Mouse (Mus musculus) midbrain, embryonic 10.5 days (tissue): ENCODE measurements around the gene Tmem37. TPM values are rescaled to one million over a fixed set of nuclear protein-coding genes. Genes with fewer than 3 reads are reported as not detected.

ENCODE experiments used
- DNase-seq: peaks from one replicate; pipeline ENCODE4 v3.0.0-alpha.2; 2017; ENCODE audit warnings: low spot score
- H3K27ac ChIP-seq: fragments of 300-500 bp; sonication (generic); replicated peaks from 2 replicates; pipeline ENCODE4 v1.5.1; 2016; ENCODE audit warnings: mild to moderate bottlenecking
- H3K27me3 ChIP-seq: fragments of 300-500 bp; sonication (generic); 2 replicates; pipeline ENCODE4 v1.6.1; 2016; ENCODE audit warnings: low read depth, mild to moderate bottlenecking; ENCODE audit not compliant: poor library complexity, severe bottlenecking
- H3K36me3 ChIP-seq: fragments of 300-500 bp; sonication (generic); 2 replicates; pipeline ENCODE4 v1.6.1; 2016; ENCODE audit warnings: mild to moderate bottlenecking, moderate library complexity
- H3K4me1 ChIP-seq: fragments of 300-500 bp; sonication (generic); 2 replicates; pipeline ENCODE4 v1.6.1; 2016
- H3K4me3 ChIP-seq: fragments of 300-500 bp; sonication (generic); 2 replicates; pipeline ENCODE4 v1.5.1; 2016; ENCODE audit warnings: mild to moderate bottlenecking, moderate library complexity
- H3K9me3 ChIP-seq: fragments of 300-500 bp; sonication (generic); replicated peaks from 2 replicates; pipeline ENCODE4 v1.6.1; 2016; ENCODE audit warnings: mild to moderate bottlenecking
- WGBS: fragments of 180-500 bp; shearing (Covaris S2); methylation state at CpG from one replicate; pipeline ENCODE4 v1.1.7; 2016; 5-methylcytosine and 5-hydroxymethylcytosine counted together
- polyA plus RNA-seq: library from polyadenylated mRNA; unstranded; fragments of >200 nt; fragmentation: Nextera tagmentation; extraction: Ambion mirVana; gene quantifications from 2 replicates; pipeline ENCODE4 v1.2.1, GENCODE M21; 2016

Tmem37 gene
- 6.6 and 7.4 TPM in 2 replicates for polyA plus RNA-seq

DNA sequence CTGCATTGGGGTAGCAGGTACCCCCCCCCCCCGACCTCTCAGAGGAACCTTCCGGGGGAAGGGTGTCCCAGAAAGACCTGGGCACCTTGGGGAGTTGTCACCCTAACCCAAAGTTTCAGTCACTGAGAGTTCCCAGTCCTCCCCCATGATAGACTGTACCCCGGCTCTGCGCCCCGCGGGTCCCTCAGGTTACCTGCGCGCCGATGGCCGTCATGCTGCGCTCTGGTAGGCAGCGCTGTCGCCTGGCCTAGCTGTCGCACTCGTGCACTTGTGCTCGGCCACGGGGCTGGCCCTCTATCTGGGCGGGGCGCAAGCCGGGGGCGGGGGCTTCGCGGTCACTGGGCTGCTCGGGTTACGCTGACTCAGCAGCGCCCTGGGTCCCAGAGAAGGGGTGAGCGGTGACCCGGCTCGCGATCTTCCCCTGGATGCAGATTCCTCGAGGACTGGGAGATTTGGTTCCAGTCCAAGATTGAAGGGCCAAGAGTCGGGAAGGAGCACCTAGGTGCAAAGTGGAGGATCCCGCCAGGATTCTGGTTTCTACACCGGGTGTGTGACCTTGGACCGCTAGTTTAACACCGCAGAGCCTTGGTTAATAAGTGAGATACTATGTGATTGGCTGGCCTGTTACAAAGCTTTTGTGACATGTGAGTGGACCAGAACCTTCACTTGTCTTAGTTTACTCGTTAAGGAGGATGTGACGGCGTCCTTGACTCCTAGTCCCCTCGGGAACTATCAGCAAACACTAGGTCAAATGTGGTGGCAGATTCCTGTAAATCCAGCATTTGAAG, at the start of gene Tmem37:
Gene Tmem37, minus strand, starts transcription at position 556 of the 788 bp plus-strand sequence.
- Histone ChIP-seq H3K27me3 (peaks cover 61% of the 10 kb centered on the region), H3K9me3 (no peaks in the 10 kb centered on the region), H3K27ac (peak within 1 kb of the TSS; percentile 43), H3K4me3 (peak within 1 kb of the TSS; percentile 56), H3K4me1 (peaks cover 36% of the 10 kb centered on the region), H3K36me3 (no peaks in the 10 kb centered on the region)
- 2% methylated on average over 40 of the region's 40 CpGs for WGBS
- DNase-seq, result peak; percentile 87

- Histone ChIP-seq H3K4me3 (no peak overlapping the region), H3K9me3 (no peaks in the 10 kb centered on the region), H3K27me3 (no peaks in the 10 kb centered on the region), H3K36me3 (peaks cover 18% of the 10 kb centered on the region), H3K4me1 (peaks cover 41% of the 10 kb centered on the region), H3K27ac (0 out of 2 replicates have a peak overlapping the region, but pooled peaks have one; percentile 93)
- WGBS, result 94% methylated on average over 8 of the region's 8 CpGs
- DNase-seq, result no peak
These were observed 48.9 kb upstream of the Tmem37 start for GRCm38 (mm10) chr1:120122634-120123383.

DNA sequence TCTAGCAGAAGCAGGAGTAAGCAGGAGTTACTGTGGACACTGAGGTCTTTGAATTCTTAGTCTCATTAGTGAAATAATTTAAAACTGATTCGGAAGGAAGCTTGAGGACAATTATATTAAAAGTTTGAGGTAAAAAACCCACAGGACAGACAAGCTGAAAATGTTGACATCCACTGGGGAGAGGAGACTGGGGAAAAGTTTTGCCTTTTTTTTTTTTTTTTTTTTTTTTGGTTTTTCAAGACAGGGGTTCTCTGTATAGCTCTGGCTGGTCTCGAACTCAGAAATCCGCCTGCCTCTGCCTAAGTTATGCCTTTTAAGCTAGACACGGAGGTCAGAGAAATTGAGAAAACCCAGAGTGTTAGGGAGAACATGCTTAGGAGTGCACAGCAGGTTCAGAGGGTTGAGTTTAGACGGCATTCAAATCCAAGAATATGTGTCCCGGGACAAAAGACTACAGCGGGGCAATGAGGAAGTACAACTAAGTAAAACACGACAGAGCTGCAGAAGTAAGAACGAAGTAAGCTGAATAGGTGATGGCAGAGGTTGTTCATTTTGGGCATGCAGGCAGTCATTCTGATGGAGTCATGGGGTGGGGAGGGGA, 48.2 kb upstream of the Tmem37 start:
- Histone ChIP-seq H3K27ac (peak overlapping the region; percentile 93), H3K27me3 (no peaks in the 10 kb centered on the region), H3K9me3 (no peaks in the 10 kb centered on the region), H3K4me3 (peak overlapping the region; percentile 72), H3K4me1 (peaks cover 41% of the 10 kb centered on the region), H3K36me3 (peaks cover 26% of the 10 kb centered on the region)
- DNase-seq, result no peak
- 91% methylated on average over 9 of the region's 9 CpGs for WGBS

GRCm38 (mm10) chr1:120120969-120121811, 47.3 kb upstream of the Tmem37 start, which contains the start of the genes Dbi and 3110009E18Rik:
TSS of gene Dbi (minus strand) at chr1:120121078.
TSS of gene 3110009E18Rik (plus strand) at chr1:120121187.
- peak; percentile 97 for DNase-seq
- peak within 1 kb of the TSS; percentile 72 for H3K4me3 ChIP-seq
- peaks cover 35% of the 10 kb centered on the region for H3K36me3 ChIP-seq
- H3K9me3 ChIP-seq, result no peaks in the 10 kb centered on the region
- no peaks in the 10 kb centered on the region for H3K27me3 ChIP-seq
- peaks cover 41% of the 10 kb centered on the region for H3K4me1 ChIP-seq
- peak within 1 kb of the TSS; percentile 93 for H3K27ac ChIP-seq
- WGBS, result 2% methylated on average over 52 of the region's 52 CpGs

DNA sequence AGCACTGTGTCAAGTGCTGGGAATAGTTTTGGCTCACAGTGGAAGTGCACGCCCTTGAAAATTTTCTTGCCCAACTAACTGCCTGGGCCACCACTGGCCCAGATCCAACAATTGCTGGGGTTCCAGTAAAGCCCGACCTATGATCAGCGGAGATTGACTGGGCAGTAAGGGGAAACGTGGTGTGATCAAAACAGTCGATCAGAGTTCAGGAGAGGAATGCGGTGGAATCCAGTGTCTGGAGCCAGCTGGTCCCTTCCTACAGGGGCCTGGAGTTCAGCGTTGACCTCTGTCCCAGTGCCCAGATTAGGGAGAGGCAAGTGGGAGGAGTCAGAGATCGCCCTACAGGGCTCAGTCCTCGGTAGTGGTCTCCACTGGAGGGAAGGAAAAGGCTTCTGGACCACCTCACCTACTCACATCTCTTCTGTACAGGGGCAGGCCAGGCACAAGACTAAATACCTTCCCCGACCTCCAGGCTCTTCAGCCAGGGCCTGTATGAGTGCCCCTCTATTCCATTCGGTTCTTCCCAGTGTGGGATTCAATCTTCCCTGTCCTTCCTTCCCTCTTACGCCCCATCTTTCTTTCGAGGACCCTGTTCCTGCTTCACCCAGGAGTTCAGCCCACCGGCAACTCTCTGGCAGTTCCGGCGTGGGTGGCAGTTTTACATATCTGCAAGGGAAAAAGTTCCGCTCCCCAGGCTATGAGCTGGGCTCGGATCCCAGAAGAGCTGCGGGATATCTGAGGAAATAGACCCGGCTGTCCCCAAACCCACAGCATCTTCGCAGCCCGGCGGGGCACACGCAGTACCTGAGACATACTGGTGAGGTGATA, 46.5 kb upstream of the Tmem37 start:
- H3K36me3 ChIP-seq, result peaks cover 43% of the 10 kb centered on the region
- H3K9me3 ChIP-seq, result no peaks in the 10 kb centered on the region
- H3K27me3 ChIP-seq, result no peaks in the 10 kb centered on the region
- peak overlapping the region; percentile 72 for H3K4me3 ChIP-seq
- peaks cover 41% of the 10 kb centered on the region for H3K4me1 ChIP-seq
- peak overlapping the region; percentile 93 for H3K27ac ChIP-seq
- peak; percentile 60 for DNase-seq
- WGBS, result 6% methylated on average over 24 of the region's 24 CpGs

DNA sequence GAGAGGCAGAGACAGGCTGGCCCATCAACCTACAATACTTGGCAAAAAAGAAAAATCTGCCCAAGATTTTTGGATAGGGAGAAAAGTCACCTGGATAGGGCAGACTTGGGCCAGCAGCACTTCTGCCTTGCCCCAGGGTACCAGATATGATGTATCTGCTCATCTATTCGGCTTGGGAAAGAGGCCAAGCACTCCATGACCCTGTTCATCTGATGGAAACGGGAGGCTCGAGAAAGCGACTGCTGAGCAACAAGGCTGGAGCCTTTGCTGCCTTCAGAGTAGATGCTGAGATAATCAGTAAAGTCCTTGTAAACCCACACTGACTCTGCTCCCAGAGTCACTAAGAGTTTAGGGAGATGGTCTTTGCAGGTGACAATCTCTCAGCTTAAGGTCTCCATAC, 45.5 kb upstream of the Tmem37 start:
- Histone ChIP-seq H3K27ac (peak overlapping the region; percentile 93), H3K4me3 (peak overlapping the region; percentile 72; the same call in 1 of the 2 replicates), H3K36me3 (peaks cover 53% of the 10 kb centered on the region), H3K27me3 (no peaks in the 10 kb centered on the region), H3K9me3 (peaks cover 9% of the 10 kb centered on the region), H3K4me1 (peaks cover 41% of the 10 kb centered on the region)
- 95% methylated on average over 4 of the region's 4 CpGs for WGBS
- no peak for DNase-seq

DNA sequence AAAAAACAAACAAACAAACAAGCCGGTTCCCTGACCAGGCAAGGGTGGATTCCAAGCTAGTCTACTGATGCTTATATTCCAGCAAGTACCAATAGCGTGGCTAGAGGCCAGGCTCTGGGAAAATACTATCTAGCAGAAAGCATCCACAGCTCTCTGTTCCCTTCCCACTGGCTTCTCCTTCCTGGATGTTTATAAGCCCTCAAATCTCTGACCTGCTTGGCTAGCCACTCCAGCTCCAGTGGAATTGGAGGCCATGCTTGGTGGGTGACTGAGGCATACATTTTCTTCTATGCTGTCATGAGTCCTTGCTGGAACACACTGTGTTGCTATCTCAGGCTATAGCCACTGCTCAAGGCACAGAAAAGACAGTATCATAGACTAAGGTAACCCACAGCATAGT, 45.0 kb upstream of the Tmem37 start:
- no peak overlapping the region for H3K4me3 ChIP-seq
- no peak for DNase-seq
- peaks cover 12% of the 10 kb centered on the region for H3K9me3 ChIP-seq
- no peaks in the 10 kb centered on the region for H3K27me3 ChIP-seq
- peaks cover 58% of the 10 kb centered on the region for H3K36me3 ChIP-seq
- peaks cover 41% of the 10 kb centered on the region for H3K4me1 ChIP-seq
- no peak overlapping the region for H3K27ac ChIP-seq
- 94% methylated on average over 2 of the region's 2 CpGs for WGBS

DNA sequence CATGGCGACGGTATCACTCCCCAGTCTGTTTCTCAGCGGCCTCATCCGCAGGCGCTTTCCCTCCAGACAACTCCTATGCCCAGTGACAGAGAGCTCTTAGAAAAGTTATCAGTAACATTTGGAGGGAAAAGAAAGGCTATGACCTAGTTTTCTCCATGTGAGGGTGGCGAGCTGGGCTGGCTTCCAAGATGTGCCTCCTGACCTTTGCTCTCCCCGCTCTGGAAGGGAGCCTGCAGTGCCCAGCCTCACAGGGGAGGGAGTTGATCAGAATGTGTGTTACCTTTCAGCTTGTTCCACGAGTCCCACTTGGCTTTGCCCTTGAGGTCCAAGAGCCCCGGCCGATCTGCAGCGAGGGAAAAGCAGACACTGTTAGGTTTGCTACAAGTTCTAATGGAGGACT, 42.2 kb upstream of the Tmem37 start:
- no peak overlapping the region for H3K4me3 ChIP-seq
- WGBS, result 93% methylated on average over 11 of the region's 11 CpGs
- H3K27me3 ChIP-seq, result no peaks in the 10 kb centered on the region
- DNase-seq, result no peak
- H3K27ac ChIP-seq, result no peak overlapping the region
- H3K9me3 ChIP-seq, result peaks cover 12% of the 10 kb centered on the region
- peaks cover 83% of the 10 kb centered on the region for H3K36me3 ChIP-seq
- peaks cover 27% of the 10 kb centered on the region for H3K4me1 ChIP-seq

DNA sequence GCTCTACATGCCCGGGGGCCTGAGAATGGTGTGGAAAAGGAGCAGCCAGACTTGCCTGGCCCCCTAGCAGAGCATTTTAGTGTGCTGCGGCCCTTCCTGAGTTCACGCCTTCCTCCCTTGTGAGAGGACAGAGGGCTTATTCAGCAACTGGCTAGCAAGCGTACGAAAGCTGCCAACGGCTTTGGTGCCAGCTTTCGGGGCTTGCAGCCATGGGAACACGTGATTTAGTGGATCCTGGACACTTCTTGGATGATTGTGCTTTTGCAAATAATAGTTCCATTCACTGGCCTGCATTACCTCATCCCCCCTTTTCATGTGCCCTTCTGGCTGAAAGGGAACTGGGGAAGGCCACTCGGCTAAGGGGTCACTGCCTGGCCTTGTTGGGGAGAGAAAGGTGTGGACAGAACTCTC, 41.8 kb upstream of the Tmem37 start:
- 87% methylated on average over 9 of the region's 9 CpGs for WGBS
- DNase-seq, result no peak

GRCm38 (mm10) chr1:120112251-120113187, 38.6 kb upstream of the Tmem37 start:
- no peaks in the 10 kb centered on the region for H3K4me1 ChIP-seq
- no peaks in the 10 kb centered on the region for H3K27me3 ChIP-seq
- H3K4me3 ChIP-seq, result no peak overlapping the region
- no peak overlapping the region for H3K27ac ChIP-seq
- WGBS, result 93% methylated on average over 12 of the region's 12 CpGs
- peaks cover 65% of the 10 kb centered on the region for H3K36me3 ChIP-seq
- H3K9me3 ChIP-seq, result peaks cover 12% of the 10 kb centered on the region
- DNase-seq, result no peak

More for the DNA sequence above, 41.8 kb upstream of the Tmem37 start:
- Histone ChIP-seq H3K4me1 (peaks cover 27% of the 10 kb centered on the region), H3K9me3 (peaks cover 12% of the 10 kb centered on the region), H3K27me3 (no peaks in the 10 kb centered on the region), H3K36me3 (peaks cover 86% of the 10 kb centered on the region), H3K4me3 (no peak overlapping the region), H3K27ac (no peak overlapping the region)
